Mouse (Mus musculus): ENCODE measurements at regions not wholly inside any gene's neighbourhood (a gene's known extent, or its start where the extent isn't known, plus 50 kb on each side); places are given as distances from the start of the nearest gene placed in this dataset.

- no peak for ATAC-seq (ENCODE audit: insufficient number of reproducible peaks, low FRiP score, low TSS enrichment)
These were observed 600.5 kb upstream of the Auts2 start for GRCm38 (mm10) chr5:133143679-133144078.

- no peak for ATAC-seq (ENCODE audit: insufficient number of reproducible peaks, low FRiP score, low TSS enrichment)
These were observed 599.4 kb upstream of the Auts2 start for GRCm38 (mm10) chr5:133142401-133143115.

- ATAC-seq (ENCODE audit: insufficient number of reproducible peaks, low FRiP score, low TSS enrichment) = no peak
These were observed 587.9 kb upstream of the Auts2 start for GRCm38 (mm10) chr5:133131042-133131441.

- no peak for ATAC-seq (ENCODE audit: insufficient number of reproducible peaks, low FRiP score, low TSS enrichment)
These were observed 587.2 kb upstream of the Auts2 start for GRCm38 (mm10) chr5:133130316-133130715.

GRCm38 (mm10) chr5:133124223-133124622 lies 581.1 kb upstream of the Auts2 start:
- ATAC-seq (ENCODE audit: insufficient number of reproducible peaks, low FRiP score, low TSS enrichment) = no peak

- no peak for ATAC-seq (ENCODE audit: insufficient number of reproducible peaks, low FRiP score, low TSS enrichment)
These were observed 570.8 kb upstream of the Auts2 start for GRCm38 (mm10) chr5:133113946-133114345.

- no peak for ATAC-seq (ENCODE audit: insufficient number of reproducible peaks, low FRiP score, low TSS enrichment)
These were observed 570.0 kb upstream of the Auts2 start for GRCm38 (mm10) chr5:133113183-133113582.

- ATAC-seq (ENCODE audit: insufficient number of reproducible peaks, low FRiP score, low TSS enrichment) = no peak
These were observed 563.7 kb upstream of the Auts2 start for GRCm38 (mm10) chr5:133106691-133107354.

GRCm38 (mm10) chr5:133096340-133096739 lies 553.2 kb upstream of the Auts2 start:
- no peak for ATAC-seq (ENCODE audit: insufficient number of reproducible peaks, low FRiP score, low TSS enrichment)

GRCm38 (mm10) chr5:133084859-133085258 lies 541.7 kb upstream of the Auts2 start:
- no peak for ATAC-seq (ENCODE audit: insufficient number of reproducible peaks, low FRiP score, low TSS enrichment)

GRCm38 (mm10) chr5:133080751-133081150 lies 537.6 kb upstream of the Auts2 start:
- ATAC-seq (ENCODE audit: insufficient number of reproducible peaks, low FRiP score, low TSS enrichment) = no peak

- peak; percentile 74 for ATAC-seq (ENCODE audit: insufficient number of reproducible peaks, low FRiP score, low TSS enrichment)
These were observed 535.8 kb upstream of the Auts2 start for GRCm38 (mm10) chr5:133078916-133079315.

- no peak for ATAC-seq (ENCODE audit: insufficient number of reproducible peaks, low FRiP score, low TSS enrichment)
These were observed 535.2 kb upstream of the Auts2 start for GRCm38 (mm10) chr5:133078390-133078789.

GRCm38 (mm10) chr5:133073317-133073716 lies 530.2 kb upstream of the Auts2 start:
- no peak for ATAC-seq (ENCODE audit: insufficient number of reproducible peaks, low FRiP score, low TSS enrichment)

- peak; percentile 49; the same call in 1 of the 2 replicates for ATAC-seq (ENCODE audit: insufficient number of reproducible peaks, low FRiP score, low TSS enrichment)
These were observed 527.0 kb upstream of the Auts2 start for GRCm38 (mm10) chr5:133070141-133070540.

GRCm38 (mm10) chr5:133062481-133062880 lies 519.3 kb upstream of the Auts2 start:
- no peak for ATAC-seq (ENCODE audit: insufficient number of reproducible peaks, low FRiP score, low TSS enrichment)

GRCm38 (mm10) chr5:133047456-133047855 lies 504.3 kb upstream of the Auts2 start:
- no peak for ATAC-seq (ENCODE audit: insufficient number of reproducible peaks, low FRiP score, low TSS enrichment)

- no peak for ATAC-seq (ENCODE audit: insufficient number of reproducible peaks, low FRiP score, low TSS enrichment)
These were observed 502.5 kb upstream of the Auts2 start for GRCm38 (mm10) chr5:133045637-133046036.

- ATAC-seq (ENCODE audit: insufficient number of reproducible peaks, low FRiP score, low TSS enrichment) = no peak
These were observed 484.4 kb upstream of the Auts2 start for GRCm38 (mm10) chr5:133027590-133027989.

GRCm38 (mm10) chr5:133025121-133025520 lies 482.0 kb upstream of the Auts2 start:
- ATAC-seq (ENCODE audit: insufficient number of reproducible peaks, low FRiP score, low TSS enrichment) = no peak

GRCm38 (mm10) chr5:133020821-133021220 lies 477.7 kb upstream of the Auts2 start:
- ATAC-seq (ENCODE audit: insufficient number of reproducible peaks, low FRiP score, low TSS enrichment) = no peak

GRCm38 (mm10) chr5:133020116-133020515 lies 477.0 kb upstream of the Auts2 start:
- no peak for ATAC-seq (ENCODE audit: insufficient number of reproducible peaks, low FRiP score, low TSS enrichment)
